Mouse (Mus musculus) heart, adult 2 months (tissue): ENCODE measurements around the gene Znhit3. TPM values are rescaled to one million over a fixed set of nuclear protein-coding genes. Genes with fewer than 3 reads are reported as not detected.

Experiments
- DNase-seq, 2 experiments: peaks; one replicate each; pipeline ENCODE4 v3.0.0; 2021
- H3K27ac ChIP-seq: fragments of 200-600 bp; 2 replicates; pipeline ENCODE4 v1.8.1; 2022
- H3K27me3 ChIP-seq: fragments of 200-500 bp; 2 replicates; pipeline ENCODE4 v1.6.1; 2012; ENCODE audit warnings: mild to moderate bottlenecking, low read length, inconsistent platforms, mixed read lengths; ENCODE audit not compliant: control insufficient read depth, insufficient read depth
- H3K36me3 ChIP-seq: fragments of 200-500 bp; 2 replicates; pipeline ENCODE4 v1.6.1; 2012; ENCODE audit warnings: low read length, inconsistent platforms; ENCODE audit not compliant: control insufficient read depth, insufficient read depth
- H3K4me1 ChIP-seq: fragments of 200-500 bp; 2 replicates; pipeline ENCODE4 v1.6.1; 2011; ENCODE audit warnings: low read length; ENCODE audit not compliant: control insufficient read depth, insufficient read depth
- H3K4me3 ChIP-seq: fragments of 200-600 bp; 2 replicates; pipeline ENCODE4 v1.8.1; 2022
- H3K79me2 ChIP-seq: fragments of 200-500 bp; replicated peaks from 2 replicates; pipeline ENCODE4 v1.6.1; 2012; ENCODE audit warnings: mild to moderate bottlenecking, inconsistent platforms, low read length, moderate library complexity, mixed read lengths; ENCODE audit not compliant: control insufficient read depth, insufficient read depth
- H3K9ac ChIP-seq: fragments of 200-500 bp; 2 replicates; pipeline ENCODE4 v1.6.1; 2012; ENCODE audit warnings: low read depth, mild to moderate bottlenecking, control low read depth, inconsistent platforms, low read length, mixed read lengths
- CTCF ChIP-seq: fragments of 200-600 bp; IDR thresholded peaks from 2 replicates; pipeline ENCODE4 v1.8.1; 2022; ENCODE audit warnings: antibody characterized with exemption, mild to moderate bottlenecking, moderate library complexity
- EP300 ChIP-seq: fragments of 200-500 bp; IDR thresholded peaks from 2 replicates; pipeline ENCODE4 v1.6.1; 2011; ENCODE audit warnings: low read depth, low read length, control low read depth; ENCODE audit not compliant: insufficient read depth
- POLR2A ChIP-seq: fragments of 200-500 bp; IDR thresholded peaks from 2 replicates; pipeline ENCODE4 v1.6.1; 2011; ENCODE audit warnings: mild to moderate bottlenecking, low read depth, low read length, control low read depth; ENCODE audit not compliant: insufficient read depth
- WGBS: fragments of 180-500 bp; shearing (Covaris S2); methylation state at CpG from one replicate; pipeline ENCODE4 v1.1.7; 2018; 5-methylcytosine and 5-hydroxymethylcytosine counted together
- intact Hi-C: fragments of 180-260 bp; cut with DNase I; formaldehyde crosslinking; loops from one replicate; pipeline ENCODE4 v1.15.1; 2025
- polyA plus RNA-seq: library from polyadenylated mRNA; depleted of rRNA; stranded (reverse); fragments of >200 nt; gene quantifications from 2 replicates; pipeline ENCODE4 v1.2.3, GENCODE M21; 2012
- total RNA-seq, 2 experiments: library from RNA; stranded (reverse); gene quantifications; 2 replicates each; pipeline ENCODE4 v1.2.3; 2021

The Znhit3 gene
- total and polyA plus RNA-seq, 3 experiments, result 8.7 to 11.6 (median 8.8) TPM

DNA sequence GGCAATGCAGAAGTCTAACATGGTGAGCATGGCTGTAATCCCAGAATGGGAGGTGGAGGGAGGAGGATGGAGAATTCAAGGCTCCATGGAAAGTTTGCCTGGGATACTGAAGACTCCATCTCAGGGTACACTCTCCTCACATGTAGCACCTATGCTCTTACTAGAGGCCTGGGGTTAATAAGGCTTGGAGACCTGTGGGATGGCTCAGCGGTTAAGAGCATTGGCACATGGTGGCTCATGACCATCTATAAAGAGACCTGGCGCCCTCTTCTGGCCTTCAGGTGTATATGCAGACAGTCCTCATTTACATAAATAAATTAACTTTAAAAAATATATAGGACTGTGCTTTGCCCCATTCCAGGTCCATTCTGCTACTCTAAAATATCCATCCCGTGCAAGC, 3.1 kb upstream of the Znhit3 start:
- H3K36me3 ChIP-seq, result no peaks in the 10 kb centered on the region; the same call in 1 of the 2 replicates
- 41% methylated on average over 3 of the region's 3 CpGs for WGBS
- H3K27me3 ChIP-seq, result no peaks in the 10 kb centered on the region
- intact Hi-C loops, result loop anchor here (1.0 to 5.0 kb wide), 3 partner anchors 59 to 263 kb away; no protein-coding TSS in a partner anchor
- no peak overlapping the region for H3K9ac ChIP-seq
- peak; percentile 75 for TF ChIP-seq CTCF
- no peak for TF ChIP-seq POLR2A
- TF ChIP-seq EP300, result no peak
- DNase-seq, result peak in 1 of 2 experiments; percentile 30
- H3K4me1 ChIP-seq, result peaks cover 3% of the 10 kb centered on the region
- peaks cover 3% of the 10 kb centered on the region for H3K79me2 ChIP-seq
- no peak overlapping the region for H3K27ac ChIP-seq
- no peak overlapping the region for H3K4me3 ChIP-seq

- Histone ChIP-seq H3K36me3 (no peaks in the 10 kb centered on the region; the same call in 1 of the 2 replicates), H3K4me3 (0 out of 2 replicates have a peak overlapping the region, but pooled peaks have one; percentile 15), H3K27me3 (no peaks in the 10 kb centered on the region), H3K9ac (no peak overlapping the region), H3K4me1 (peaks cover 3% of the 10 kb centered on the region), H3K79me2 (peaks cover 3% of the 10 kb centered on the region), H3K27ac (no peak overlapping the region)
- DNase-seq, result peak; percentile 83 to 92
- TF ChIP-seq POLR2A, result no peak
- peak; percentile 80; the same call in 1 of the 2 replicates for TF ChIP-seq EP300
- intact Hi-C loops, result loop anchor here (2.0 to 5.0 kb wide), 2 partner anchors 76 to 264 kb away; no protein-coding TSS in a partner anchor
- 5% methylated on average over 16 of the region's 16 CpGs for WGBS
These were observed 2.3 kb upstream of the Znhit3 start for GRCm38 (mm10) chr11:84918425-84918824.

DNA sequence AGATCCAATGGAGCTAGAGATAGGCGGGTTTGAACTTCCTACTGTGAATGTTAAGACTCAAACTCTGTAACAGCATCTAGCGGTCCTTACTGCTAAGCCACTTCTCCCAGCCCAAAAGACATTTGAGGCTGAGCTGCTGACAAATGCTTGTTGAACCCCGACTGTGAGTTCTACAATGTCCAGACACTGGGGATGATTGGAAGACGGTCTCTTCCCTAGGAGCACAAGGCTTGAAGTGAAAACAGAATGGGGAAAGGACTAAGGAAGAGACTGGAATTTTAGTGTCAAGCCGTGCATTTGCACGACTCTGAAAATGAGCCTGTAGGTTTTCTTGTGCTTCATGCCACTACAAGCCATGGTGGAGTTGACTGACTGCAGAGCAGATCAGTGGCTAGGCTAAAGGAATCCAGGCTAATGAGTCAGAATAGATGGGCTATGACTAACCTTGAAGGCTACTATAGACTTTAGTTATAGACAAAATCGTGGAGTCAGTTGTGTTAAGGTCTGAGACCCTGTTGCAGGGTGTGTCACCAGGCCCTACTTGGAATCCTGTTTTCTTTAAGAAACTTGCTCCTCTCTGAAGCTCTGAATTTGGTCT, 636 bp upstream of the Znhit3 start:
- Histone ChIP-seq H3K9ac (peak overlapping the region; percentile 6; the same call in 1 of the 2 replicates), H3K79me2 (peaks cover 3% of the 10 kb centered on the region), H3K4me1 (peaks cover 3% of the 10 kb centered on the region), H3K36me3 (no peaks in the 10 kb centered on the region; the same call in 1 of the 2 replicates), H3K27ac (peak overlapping the region; percentile 6; the same call in 1 of the 2 replicates), H3K27me3 (no peaks in the 10 kb centered on the region), H3K4me3 (peak overlapping the region; percentile 89)
- no peak for DNase-seq
- WGBS, result 59% methylated on average over 7 of the region's 7 CpGs
- intact Hi-C loops, result loop anchor here (5.0 kb wide), 1 partner anchor 265 kb away; no protein-coding TSS in a partner anchor
- TF ChIP-seq CTCF (no peak), POLR2A (no peak), EP300 (no peak)

DNA sequence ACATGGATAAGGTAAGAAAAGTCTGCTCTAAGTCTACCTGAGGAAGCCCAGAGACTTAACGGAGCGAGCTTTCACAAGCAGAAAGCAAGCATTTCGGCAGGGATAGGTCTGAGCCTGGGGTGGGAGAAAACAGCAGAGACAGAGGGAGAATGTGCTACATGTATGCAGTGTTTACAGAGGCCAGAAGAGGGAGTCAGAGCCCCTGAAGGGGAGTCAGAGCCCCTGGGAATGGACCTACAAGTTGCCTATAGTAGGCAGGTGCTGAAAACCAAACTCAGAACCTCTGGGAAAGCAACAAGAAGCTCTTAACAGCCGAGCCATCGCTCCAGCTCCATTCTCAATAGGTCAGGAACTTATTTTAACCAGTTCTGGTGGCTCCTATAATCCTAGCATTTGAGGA, 1.5 kb downstream of the Znhit3 start:
- Histone ChIP-seq H3K79me2 (peaks cover 3% of the 10 kb centered on the region), H3K27me3 (no peaks in the 10 kb centered on the region), H3K36me3 (no peaks in the 10 kb centered on the region; the same call in 1 of the 2 replicates), H3K4me3 (no peak overlapping the region), H3K4me1 (peaks cover 3% of the 10 kb centered on the region), H3K27ac (no peak overlapping the region), H3K9ac (no peak overlapping the region)
- 80% methylated on average over 5 of the region's 5 CpGs for WGBS
- intact Hi-C loops, result loop anchor here (5.0 kb wide), 1 partner anchor 268 kb away; no protein-coding TSS in a partner anchor
- no peak for DNase-seq
- TF ChIP-seq POLR2A (no peak), CTCF (peak; percentile 23), EP300 (no peak)

GRCm38 (mm10) chr11:84910411-84910810, 5.8 kb downstream of the Znhit3 start:
- Histone ChIP-seq H3K4me3 (no peak overlapping the region), H3K79me2 (no peaks in the 10 kb centered on the region), H3K36me3 (no peaks in the 10 kb centered on the region), H3K27ac (no peak overlapping the region), H3K9ac (no peak overlapping the region), H3K27me3 (no peaks in the 10 kb centered on the region), H3K4me1 (no peaks in the 10 kb centered on the region)
- intact Hi-C loops, result no loop called here
- DNase-seq, result no peak
- WGBS, result 50% methylated on average over 4 of the region's 4 CpGs
- no peak for TF ChIP-seq CTCF
- TF ChIP-seq POLR2A, result no peak
- no peak for TF ChIP-seq EP300

GRCm38 (mm10) chr11:84908480-84908879, 7.7 kb downstream of the Znhit3 start:
- Histone ChIP-seq H3K27me3 (no peaks in the 10 kb centered on the region), H3K79me2 (no peaks in the 10 kb centered on the region), H3K9ac (no peak overlapping the region), H3K27ac (no peak overlapping the region), H3K4me1 (no peaks in the 10 kb centered on the region), H3K4me3 (no peak overlapping the region), H3K36me3 (no peaks in the 10 kb centered on the region)
- TF ChIP-seq POLR2A (no peak), CTCF (no peak), EP300 (no peak)
- WGBS, result 93% methylated on average over 6 of the region's 6 CpGs
- intact Hi-C loops, result no loop called here
- DNase-seq, result no peak
